Mouse (Mus musculus) myocyte (in vitro differentiated cells): ENCODE data around the gene Trim27.

Source experiments
- E2F4 ChIP-seq: IDR thresholded peaks from one replicate; pipeline ENCODE4 v1.6.1; 2011; ENCODE audit warnings: mild to moderate bottlenecking, control low read depth, moderate library complexity; ENCODE audit not compliant: insufficient read depth
- MAX ChIP-seq: IDR thresholded peaks from one replicate; pipeline ENCODE4 v1.6.1; 2011; ENCODE audit warnings: low read depth, mild to moderate bottlenecking, control low read depth
- MYOD1 ChIP-seq, 3 experiments: IDR thresholded peaks; one replicate each; pipeline ENCODE4 v1.6.1; 2011; ENCODE audit warnings: control low read depth in 2 of 3, low read depth in 2 of 3, mild to moderate bottlenecking in 2 of 3, moderate library complexity in 1 of 3; ENCODE audit not compliant: insufficient read length in 2 of 3, control insufficient read depth in 1 of 3
- MYOG ChIP-seq, 3 experiments: IDR thresholded peaks; one replicate each; pipeline ENCODE4 v1.6.1; 2011; ENCODE audit warnings: control low read depth in 2 of 3, low read depth in 2 of 3, mild to moderate bottlenecking in 2 of 3; ENCODE audit not compliant: insufficient read length in 2 of 3, control insufficient read depth in 1 of 3, insufficient read depth in 1 of 3
- POLR2A ChIP-seq: IDR thresholded peaks from one replicate; pipeline ENCODE4 v1.6.1; 2011; ENCODE audit warnings: low read depth, mild to moderate bottlenecking, control low read depth, moderate library complexity; ENCODE audit not compliant: insufficient read length
- POLR2AphosphoS2 ChIP-seq: IDR thresholded peaks from one replicate; pipeline ENCODE4 v1.6.1; 2011; ENCODE audit warnings: low read depth, control low read depth; ENCODE audit not compliant: insufficient read length
- SRF ChIP-seq: IDR thresholded peaks from one replicate; pipeline ENCODE4 v1.6.1; 2011; ENCODE audit warnings: low read depth; ENCODE audit not compliant: control insufficient read depth, insufficient read length
- TCF12 ChIP-seq: IDR thresholded peaks from one replicate; pipeline ENCODE4 v1.6.1; 2011; ENCODE audit warnings: mild to moderate bottlenecking, control low read depth; ENCODE audit not compliant: poor library complexity, insufficient read depth, severe bottlenecking
- TCF3 ChIP-seq: IDR thresholded peaks from one replicate; pipeline ENCODE4 v1.6.1; 2011; ENCODE audit warnings: low read depth, control low read depth; ENCODE audit not compliant: insufficient read length
- USF1 ChIP-seq: IDR thresholded peaks from one replicate; pipeline ENCODE4 v1.6.1; 2011; ENCODE audit warnings: low read depth, mild to moderate bottlenecking, control low read depth, moderate library complexity

GRCm38 (mm10) chr13:21168371-21169011, 10.8 kb upstream of the Trim27 start:
- TF ChIP-seq MAX (no peak), POLR2A (no peak), E2F4 (no peak), POLR2AphosphoS2 (no peak), MYOG (IDR thresholded peaks at IDR 0.05; ENCODE audit: control insufficient read depth in 1 of 3, insufficient read depth in 1 of 3, insufficient read length in 2 of 3, low read depth in 2 of 3) (no peak), TCF12 (no peak), TCF3 (no peak), MYOD1 (IDR thresholded peaks at IDR 0.05; ENCODE audit: control insufficient read depth in 1 of 3, insufficient read length in 2 of 3, low read depth in 2 of 3) (no peak), USF1 (no peak), SRF (no peak)
